Mouse (Mus musculus) cortical plate, adult 2 months (tissue): Measurements from ENCODE around the gene Sgsm3. TPM values are rescaled to one million over a fixed set of nuclear protein-coding genes. Genes with fewer than 3 reads are reported as not detected.
A peak's percentile ranks its signal among the peaks of the same experiment; 100 is the strongest.

Experiments used
- H3K27ac ChIP-seq: fragments of 200-500 bp; 2 replicates; pipeline ENCODE4 v1.5.1; 2012; ENCODE audit warnings: low read length, control low read depth, inconsistent platforms; ENCODE audit not compliant: insufficient read depth
- H3K4me1 ChIP-seq: fragments of 200-500 bp; 2 replicates; pipeline ENCODE4 v1.6.1; 2011; ENCODE audit warnings: low read length; ENCODE audit not compliant: control insufficient read depth, insufficient read depth
- H3K4me3 ChIP-seq: fragments of 200-500 bp; 2 replicates; pipeline ENCODE4 v1.5.1; 2011; ENCODE audit warnings: mild to moderate bottlenecking, low read length, control low read depth; ENCODE audit not compliant: insufficient read depth
- CTCF ChIP-seq: fragments of 200-500 bp; IDR thresholded peaks from 2 replicates; pipeline ENCODE4 v1.5.1; 2011; ENCODE audit warnings: mild to moderate bottlenecking, control low read depth, low read length; ENCODE audit not compliant: insufficient read depth; ENCODE audit errors: extremely low read depth
- POLR2A ChIP-seq: fragments of 200-500 bp; IDR thresholded peaks from 2 replicates; pipeline ENCODE4 v1.6.1; 2011; ENCODE audit warnings: mild to moderate bottlenecking, low read length, control low read depth; ENCODE audit not compliant: insufficient read depth; ENCODE audit errors: extremely low read depth
- polyA plus RNA-seq: library from polyadenylated mRNA; depleted of rRNA; stranded (reverse); fragments of >200 nt; gene quantifications from 2 replicates; pipeline ENCODE4 v1.2.3, GENCODE M21; 2012

Sgsm3 gene
- polyA plus RNA-seq, 1 experiment = 89.4 TPM

DNA sequence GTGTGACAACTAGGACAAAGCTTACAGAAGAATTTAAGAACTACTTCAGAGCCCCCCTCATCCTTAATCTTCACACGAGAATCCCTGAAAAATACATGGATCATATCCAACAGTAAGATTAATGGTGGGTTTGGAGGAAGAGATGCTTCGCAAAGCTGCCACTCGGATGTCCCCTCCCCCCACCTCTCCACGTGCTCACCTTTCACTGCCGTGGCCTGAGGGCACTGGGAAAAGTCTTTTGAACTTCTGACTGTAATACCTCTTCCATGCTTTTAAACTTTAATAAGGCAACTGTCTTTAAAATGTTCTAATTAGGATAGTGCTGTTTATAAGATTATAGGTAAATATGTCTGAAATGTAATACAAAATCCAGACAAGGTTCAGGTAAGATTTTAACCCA, 3.3 kb upstream of the Sgsm3 start:
- TF ChIP-seq CTCF = no peak
- no peak for TF ChIP-seq POLR2A
- Histone ChIP-seq H3K27ac (no peak overlapping the region), H3K4me3 (no peak overlapping the region), H3K4me1 (peaks cover 6% of the 10 kb centered on the region; the same call in 1 of the 2 replicates)

DNA sequence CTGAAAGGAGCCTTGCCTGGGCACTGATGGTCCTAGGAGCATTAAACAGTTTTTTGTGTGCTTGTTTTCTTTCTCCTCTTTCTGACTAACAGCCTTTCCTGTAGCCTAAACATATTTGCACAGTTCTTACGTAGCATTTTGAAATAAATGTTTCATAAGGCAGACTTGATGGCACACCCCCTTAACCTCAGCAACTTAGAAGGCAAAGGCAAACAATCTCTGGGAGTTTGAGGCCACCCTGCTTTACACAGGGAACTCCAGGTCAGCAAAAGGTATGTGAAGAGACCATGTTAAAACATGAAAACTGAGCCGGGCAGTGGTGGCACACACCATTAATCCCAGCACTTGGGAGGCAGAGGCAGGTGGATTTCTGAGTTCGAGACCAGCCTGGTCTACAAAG, 1.9 kb upstream of the Sgsm3 start:
- no peak overlapping the region for H3K4me3 ChIP-seq
- TF ChIP-seq POLR2A (no peak), CTCF (no peak)
- H3K27ac ChIP-seq = no peak overlapping the region
- H3K4me1 ChIP-seq = peaks cover 10% of the 10 kb centered on the region; the same call in 1 of the 2 replicates

DNA sequence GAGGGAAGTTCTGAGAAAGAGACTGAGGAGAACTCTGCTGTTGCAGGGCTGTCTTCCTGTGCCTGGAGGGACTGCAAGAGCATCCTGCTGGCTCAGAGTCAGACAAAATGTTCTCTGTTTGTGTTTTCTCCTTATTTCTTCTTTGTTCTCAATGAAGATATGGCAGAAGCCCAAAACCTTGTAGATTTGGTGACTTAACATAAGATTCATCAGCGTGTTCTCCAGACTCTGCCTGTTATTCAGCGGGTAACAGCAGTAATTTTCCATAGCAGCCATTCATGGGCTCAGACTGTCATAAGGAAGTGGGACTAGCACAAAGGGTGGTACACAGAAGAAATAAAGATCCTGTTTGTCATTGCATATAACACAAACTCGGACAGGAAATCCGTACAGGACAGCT, 2.0 kb downstream of the Sgsm3 start:
- peaks cover 10% of the 10 kb centered on the region; the same call in 1 of the 2 replicates for H3K4me1 ChIP-seq
- TF ChIP-seq CTCF (no peak), POLR2A (no peak)
- H3K4me3 ChIP-seq = peak overlapping the region; percentile 3; the same call in 1 of the 2 replicates
- no peak overlapping the region for H3K27ac ChIP-seq

DNA sequence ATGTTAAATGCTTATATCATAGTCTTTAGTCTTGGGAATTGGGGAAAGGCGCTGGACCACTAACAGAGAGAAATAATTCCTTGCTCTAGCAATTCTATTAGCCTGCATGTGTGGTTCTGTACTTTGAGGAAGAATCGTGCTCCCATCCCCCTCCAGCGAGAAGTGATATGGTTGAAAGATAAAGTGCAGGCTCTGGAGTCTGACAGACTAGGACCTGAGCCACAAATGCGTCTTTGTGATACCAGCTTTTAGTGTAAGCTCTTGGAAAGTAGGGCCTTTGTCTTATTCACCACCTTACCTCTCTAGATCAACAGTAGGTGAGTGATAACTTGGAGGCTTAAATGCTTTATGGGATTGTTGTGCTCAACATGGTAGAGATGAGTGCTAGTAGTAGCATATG, 3.6 kb downstream of the Sgsm3 start:
- Histone ChIP-seq H3K4me1 (peaks cover 10% of the 10 kb centered on the region; the same call in 1 of the 2 replicates), H3K27ac (no peak overlapping the region), H3K4me3 (no peak overlapping the region)
- TF ChIP-seq CTCF = no peak
- no peak for TF ChIP-seq POLR2A

DNA sequence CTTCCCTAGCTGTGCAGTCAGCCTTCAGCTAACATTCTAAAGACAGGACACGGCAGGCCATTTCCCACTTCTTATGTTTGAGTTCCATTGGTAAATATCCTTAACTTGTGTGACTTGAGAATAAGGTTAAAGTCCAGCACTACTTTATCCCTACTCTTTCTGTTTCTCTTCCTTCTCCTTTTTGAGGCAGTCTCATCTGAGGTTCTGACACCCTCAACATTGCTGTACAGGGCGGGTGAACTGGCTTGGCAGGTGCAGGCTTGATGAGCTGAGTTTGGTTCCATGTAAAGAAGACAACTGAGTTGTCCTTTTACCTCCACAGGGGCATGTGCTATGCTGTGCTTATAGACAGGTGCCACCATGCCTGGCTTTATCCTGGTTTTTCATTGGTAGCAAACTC, 5.7 kb downstream of the Sgsm3 start:
- Histone ChIP-seq H3K27ac (no peak overlapping the region), H3K4me3 (no peak overlapping the region), H3K4me1 (peaks cover 10% of the 10 kb centered on the region; the same call in 1 of the 2 replicates)
- TF ChIP-seq POLR2A (no peak), CTCF (no peak)

DNA sequence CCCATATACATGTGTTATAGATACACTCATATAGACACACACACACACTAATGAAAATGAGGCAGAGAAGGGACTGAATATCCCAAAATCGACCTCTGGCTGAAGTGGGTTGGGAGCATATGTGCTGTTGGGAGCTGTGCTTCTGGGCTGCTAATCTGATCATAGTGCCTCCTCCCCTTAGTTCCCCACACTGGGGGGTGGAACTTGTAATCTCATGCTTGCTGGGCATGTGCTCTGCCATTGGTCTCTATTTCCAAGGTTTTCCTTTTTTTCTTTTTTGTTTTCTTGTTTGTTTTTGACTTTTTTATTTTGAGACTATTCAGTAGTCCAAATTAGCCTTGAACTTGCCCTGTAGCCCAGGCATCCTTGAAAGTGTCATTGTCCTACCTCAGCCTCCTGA, 10.8 kb downstream of the Sgsm3 start:
- Histone ChIP-seq H3K27ac (no peak overlapping the region), H3K4me3 (no peak overlapping the region), H3K4me1 (0 out of 2 replicates have a peak, but pooled peaks cover 2% of the 10 kb centered on the region)
- no peak for TF ChIP-seq CTCF
- no peak for TF ChIP-seq POLR2A

DNA sequence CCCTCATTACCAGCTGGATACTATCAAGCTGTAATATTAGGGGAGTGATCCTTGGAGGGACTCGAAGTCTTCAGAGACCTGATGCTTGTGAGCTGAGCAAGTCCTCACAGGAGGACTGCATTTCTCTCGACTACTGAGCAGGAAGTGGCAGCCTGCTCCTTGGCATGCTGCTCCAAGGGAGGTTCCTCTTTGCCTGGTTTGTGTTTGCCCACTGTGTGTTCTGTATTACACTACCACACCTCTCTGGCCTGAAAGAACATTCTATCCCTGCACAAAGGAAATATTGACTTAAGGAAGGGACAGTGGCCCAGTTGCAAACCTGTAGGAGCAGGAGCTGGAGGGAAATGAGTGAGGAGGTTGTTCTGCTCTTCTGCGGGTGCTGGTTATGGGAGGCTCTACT, 12.1 kb downstream of the Sgsm3 start:
- Histone ChIP-seq H3K4me3 (no peak overlapping the region), H3K4me1 (0 out of 2 replicates have a peak, but pooled peaks cover 2% of the 10 kb centered on the region), H3K27ac (no peak overlapping the region)
- no peak for TF ChIP-seq CTCF
- TF ChIP-seq POLR2A = no peak

DNA sequence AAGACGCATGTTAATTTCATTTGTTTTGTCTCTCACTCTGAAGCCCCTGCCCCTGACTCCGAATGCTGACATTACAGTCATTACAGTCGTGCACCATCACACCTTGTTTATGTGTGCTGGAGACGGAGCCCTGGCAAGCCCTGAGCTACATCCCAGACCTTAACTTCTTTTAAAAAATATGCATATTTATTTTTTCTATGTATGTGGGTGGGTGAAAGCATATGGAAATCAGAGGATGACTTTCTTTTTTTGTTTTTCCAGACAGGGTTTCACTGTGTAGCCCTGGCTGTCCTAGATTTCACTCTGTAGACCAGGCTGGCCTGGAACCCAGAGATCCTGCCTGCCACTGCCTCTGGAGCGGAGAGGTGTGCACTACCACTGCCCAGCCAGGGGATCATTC, 17.4 kb downstream of the Sgsm3 start:
- no peak overlapping the region for H3K27ac ChIP-seq
- H3K4me1 ChIP-seq = peaks cover 1% of the 10 kb centered on the region; the same call in 1 of the 2 replicates
- TF ChIP-seq CTCF (no peak), POLR2A (no peak)
- H3K4me3 ChIP-seq = no peak overlapping the region

DNA sequence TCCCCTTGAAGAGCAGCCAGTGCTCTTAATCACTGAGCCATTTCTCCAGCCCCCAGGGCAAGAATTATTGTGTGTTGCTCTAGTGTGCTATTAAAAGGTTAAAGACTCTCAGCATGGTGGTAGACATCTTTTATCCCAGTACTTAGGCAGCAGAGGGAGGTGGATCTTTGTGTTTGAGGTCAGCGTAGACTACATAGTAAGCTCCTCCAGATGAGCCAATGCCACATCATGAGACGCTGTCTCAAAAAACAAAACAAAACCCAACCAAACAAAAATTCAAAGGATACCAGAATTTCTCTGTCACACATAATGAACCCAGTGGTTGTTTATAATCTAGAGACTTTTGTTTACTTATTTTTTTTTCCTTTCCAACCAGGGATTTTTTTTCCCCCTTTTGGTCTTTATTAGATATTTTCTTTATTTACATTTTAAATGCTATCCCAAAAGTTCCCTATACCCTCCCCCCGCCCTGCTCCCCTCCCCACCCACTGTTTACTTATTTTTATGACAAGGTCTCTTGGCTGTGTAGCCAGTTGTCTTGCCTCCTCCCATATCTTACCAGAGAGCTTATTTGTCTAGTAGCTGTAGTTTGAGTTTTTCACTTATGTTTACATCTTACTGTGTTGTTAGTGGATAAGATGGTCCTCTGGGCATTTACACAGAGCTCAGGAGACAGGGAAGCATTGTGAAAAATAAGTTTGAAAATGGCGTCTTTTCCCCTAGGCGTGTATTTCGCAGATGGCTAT, 18.7 kb downstream of the Sgsm3 start:
- no peak overlapping the region for H3K27ac ChIP-seq
- H3K4me3 ChIP-seq = no peak overlapping the region
- peaks cover 3% of the 10 kb centered on the region for H3K4me1 ChIP-seq
- TF ChIP-seq POLR2A = no peak
- TF ChIP-seq CTCF = no peak

DNA sequence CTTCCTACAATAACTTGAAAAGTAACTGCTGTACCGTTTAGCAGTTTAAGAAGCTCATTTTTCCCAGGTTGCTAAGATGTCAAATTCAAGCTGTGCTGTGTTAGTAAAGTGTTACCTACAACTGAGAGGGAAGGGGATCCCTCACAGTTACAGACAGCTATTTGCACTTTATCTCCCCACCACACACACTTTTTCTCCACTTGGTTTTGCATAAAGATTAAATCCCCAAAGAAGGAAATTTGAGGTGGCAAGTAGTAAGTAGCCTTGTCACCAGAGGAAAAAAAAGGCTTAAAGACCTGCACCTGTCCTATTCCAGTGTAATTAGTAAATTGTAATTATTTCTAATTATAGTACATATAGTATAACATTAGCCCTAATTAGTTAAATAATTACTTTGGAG, 19.5 kb downstream of the Sgsm3 start:
- no peak overlapping the region for H3K4me3 ChIP-seq
- H3K4me1 ChIP-seq = peaks cover 3% of the 10 kb centered on the region
- H3K27ac ChIP-seq = no peak overlapping the region
- TF ChIP-seq CTCF (no peak), POLR2A (no peak)
